Mouse (Mus musculus) limb, embryonic 10.5 days (tissue): Measurements from ENCODE around the gene Sucnr1. TPM values are rescaled to one million over a fixed set of nuclear protein-coding genes. Genes with fewer than 3 reads are reported as not detected.

Source experiments
- DNase-seq: peaks from one replicate; pipeline ENCODE4 v3.0.0-alpha.2; 2017; ENCODE audit warnings: low spot score
- H3K27ac ChIP-seq: fragments of 300-500 bp; sonication (generic); 2 replicates; pipeline ENCODE4 v1.5.1; 2016; ENCODE audit warnings: mild to moderate bottlenecking
- H3K27me3 ChIP-seq: fragments of 300-500 bp; sonication (generic); 2 replicates; pipeline ENCODE4 v1.6.1; 2016; ENCODE audit warnings: low read depth, mild to moderate bottlenecking; ENCODE audit not compliant: poor library complexity, severe bottlenecking
- H3K36me3 ChIP-seq: fragments of 300-500 bp; sonication (generic); 2 replicates; pipeline ENCODE4 v1.6.1; 2016; ENCODE audit warnings: mild to moderate bottlenecking, moderate library complexity
- H3K4me1 ChIP-seq: fragments of 300-500 bp; sonication (generic); 2 replicates; pipeline ENCODE4 v1.6.1; 2016
- H3K4me3 ChIP-seq: fragments of 300-500 bp; sonication (generic); 2 replicates; pipeline ENCODE4 v1.5.1; 2016; ENCODE audit warnings: mild to moderate bottlenecking, moderate library complexity
- H3K9me3 ChIP-seq: fragments of 300-500 bp; sonication (generic); replicated peaks from 2 replicates; pipeline ENCODE4 v1.6.1; 2016; ENCODE audit warnings: mild to moderate bottlenecking
- WGBS: fragments of 180-500 bp; shearing (Covaris S2); methylation state at CpG from one replicate; pipeline ENCODE4 v1.1.7; 2016; 5-methylcytosine and 5-hydroxymethylcytosine counted together
- polyA plus RNA-seq: library from polyadenylated mRNA; unstranded; fragments of >200 nt; fragmentation: Nextera tagmentation; extraction: Ambion mirVana; gene quantifications from 2 replicates; pipeline ENCODE4 v1.2.1, GENCODE M21; 2016

The Sucnr1 gene
- not detected in 2 replicates for polyA plus RNA-seq

DNA sequence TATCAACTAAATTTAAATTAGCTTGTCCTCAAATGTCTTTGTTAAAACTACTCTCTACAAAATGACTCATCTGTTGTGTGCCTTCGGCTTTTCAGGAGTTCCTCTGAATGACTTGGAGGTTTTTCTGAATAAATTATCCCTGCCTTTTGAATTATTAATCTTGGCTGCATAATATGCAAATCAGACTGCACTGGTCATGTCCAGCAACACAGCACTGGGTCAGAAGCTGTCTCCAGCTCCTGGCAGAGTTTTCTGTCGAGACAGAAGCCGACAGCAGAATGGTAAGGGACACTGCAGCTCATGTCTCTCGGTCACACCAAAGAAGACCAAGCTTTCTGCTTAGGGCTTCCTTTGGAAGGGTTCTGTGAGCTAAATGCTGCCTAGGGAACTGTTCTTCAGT is at the start of gene Sucnr1:
TSS of gene Sucnr1 (plus strand) at position 222 of the 400 bp plus-strand sequence.
- Histone ChIP-seq H3K9me3 (no peaks in the 10 kb centered on the region), H3K4me3 (no peak within 1 kb of the TSS), H3K4me1 (no peaks in the 10 kb centered on the region), H3K27me3 (no peaks in the 10 kb centered on the region), H3K27ac (no peak within 1 kb of the TSS), H3K36me3 (no peaks in the 10 kb centered on the region)
- DNase-seq, result no peak
- 81% methylated on average over 4 of the region's 4 CpGs for WGBS

DNA sequence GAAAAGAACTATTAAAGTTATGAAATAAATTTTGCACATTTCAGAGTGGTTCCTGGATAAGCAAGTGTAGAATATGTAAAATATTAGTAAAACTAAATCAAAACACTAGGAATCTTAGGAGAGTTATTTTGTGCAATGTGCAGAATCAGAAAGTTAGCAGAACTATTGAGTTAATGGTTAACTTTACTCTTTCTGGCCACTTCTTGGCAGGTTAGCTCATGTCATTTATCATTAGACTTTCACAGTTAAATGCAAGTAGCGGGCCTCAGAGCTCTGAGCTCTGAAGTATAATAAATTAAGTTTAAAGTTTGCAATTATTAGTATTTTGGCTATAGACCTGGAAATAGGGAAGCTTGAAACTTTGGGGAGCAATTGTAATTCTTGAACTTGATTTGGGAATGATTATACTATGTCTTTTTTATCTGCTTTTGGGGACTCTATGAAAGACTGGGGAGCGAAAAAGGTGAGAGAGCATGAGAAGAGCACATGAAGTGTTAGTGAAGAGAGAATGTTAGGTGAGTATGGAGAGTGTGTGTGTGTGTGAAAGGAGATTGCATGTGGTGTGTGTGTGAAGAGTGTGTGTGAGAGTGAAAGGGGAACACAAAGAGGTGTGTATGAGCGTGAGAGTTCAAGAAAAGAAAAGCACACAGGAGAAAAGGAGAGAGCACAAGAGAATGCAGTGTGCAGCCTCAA is 35.3 kb upstream of the Sucnr1 start:
- Histone ChIP-seq H3K27me3 (no peaks in the 10 kb centered on the region), H3K9me3 (no peaks in the 10 kb centered on the region), H3K36me3 (no peaks in the 10 kb centered on the region), H3K27ac (no peak overlapping the region), H3K4me1 (no peaks in the 10 kb centered on the region), H3K4me3 (no peak overlapping the region)
- 82% methylated on average over 3 of the region's 3 CpGs for WGBS
- no peak for DNase-seq

DNA sequence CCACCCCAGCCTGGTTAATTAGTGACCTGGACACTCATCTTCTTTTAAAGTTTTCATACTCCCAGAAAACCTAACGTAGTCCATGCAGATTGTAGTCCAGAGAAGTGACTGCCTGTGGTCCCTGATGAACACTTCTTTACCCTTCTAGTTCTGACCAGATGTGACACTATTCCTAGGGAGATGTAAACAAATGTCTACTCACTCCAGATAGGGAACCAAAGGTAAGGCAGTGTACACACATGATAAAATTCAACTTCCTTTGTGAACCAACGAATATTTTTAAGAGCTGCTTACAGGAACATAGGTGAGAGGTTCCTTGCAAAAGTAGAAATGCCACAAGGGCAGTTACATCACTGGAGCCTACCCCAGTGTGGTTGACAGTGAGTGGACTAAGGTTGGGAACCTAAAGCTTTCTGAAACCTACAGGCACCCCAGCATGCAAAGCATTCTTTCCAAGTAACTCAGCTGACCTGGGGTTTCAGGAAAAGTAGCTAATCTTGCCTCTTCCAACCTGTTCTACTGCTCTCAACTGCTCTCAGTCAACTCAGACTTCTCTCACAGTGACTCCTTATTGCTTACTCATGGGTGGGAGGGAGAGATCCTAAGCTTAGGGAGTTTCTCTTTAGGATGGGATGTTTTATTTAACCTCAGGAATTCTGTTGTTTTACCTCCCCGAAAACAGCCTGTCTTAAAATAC is 28.3 kb upstream of the Sucnr1 start:
- WGBS, result 84% methylated on average over 3 of the region's 3 CpGs
- DNase-seq, result no peak
- no peaks in the 10 kb centered on the region for H3K9me3 ChIP-seq
- H3K4me1 ChIP-seq, result no peaks in the 10 kb centered on the region
- no peak overlapping the region for H3K27ac ChIP-seq
- no peaks in the 10 kb centered on the region for H3K36me3 ChIP-seq
- no peaks in the 10 kb centered on the region for H3K27me3 ChIP-seq
- no peak overlapping the region for H3K4me3 ChIP-seq

DNA sequence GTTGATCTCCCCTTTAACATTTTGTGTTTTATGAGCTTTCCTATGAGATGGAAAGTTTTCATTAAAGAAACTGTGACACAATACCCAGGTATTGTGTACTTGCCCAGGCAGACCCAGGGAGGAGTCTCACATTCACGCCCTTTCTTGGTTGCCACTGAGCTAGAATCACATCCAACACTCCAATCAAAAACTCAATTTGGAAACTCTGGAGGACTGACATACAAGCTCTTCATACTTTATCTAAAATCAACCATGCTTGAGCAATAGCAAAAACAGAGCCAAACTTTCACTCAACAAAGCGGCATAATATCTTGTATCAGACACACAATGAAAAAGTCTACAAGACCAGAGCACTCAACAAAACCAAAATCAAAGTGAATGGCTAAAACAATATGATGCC is 27.7 kb upstream of the Sucnr1 start:
- WGBS, result 97% methylated on average over 2 of the region's 2 CpGs
- Histone ChIP-seq H3K9me3 (no peaks in the 10 kb centered on the region), H3K4me1 (no peaks in the 10 kb centered on the region), H3K4me3 (no peak overlapping the region), H3K27me3 (no peaks in the 10 kb centered on the region), H3K36me3 (no peaks in the 10 kb centered on the region), H3K27ac (no peak overlapping the region)
- no peak for DNase-seq

DNA sequence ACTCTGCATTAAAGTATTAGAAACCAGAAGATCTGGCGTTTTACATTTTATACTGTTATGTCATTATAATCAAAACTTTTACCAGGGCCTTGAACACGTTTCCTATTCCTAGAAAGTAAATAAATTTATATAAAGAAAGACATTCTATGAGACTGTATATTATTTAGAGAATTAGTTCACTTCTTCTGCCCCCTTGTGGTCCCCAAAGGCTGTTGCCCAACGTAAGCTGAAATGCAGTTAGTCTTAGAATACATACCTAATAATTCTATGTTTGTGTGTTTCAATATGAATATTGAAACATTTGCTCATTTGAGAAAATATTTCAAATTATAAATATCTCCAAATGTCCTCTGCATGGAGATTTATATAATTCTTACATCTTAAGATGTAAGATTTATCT is 25.2 kb upstream of the Sucnr1 start:
- H3K27me3 ChIP-seq, result no peaks in the 10 kb centered on the region
- H3K27ac ChIP-seq, result no peak overlapping the region
- H3K9me3 ChIP-seq, result no peaks in the 10 kb centered on the region
- DNase-seq, result no peak
- no peak overlapping the region for H3K4me3 ChIP-seq
- 33% methylated on average over 3 of the region's 3 CpGs for WGBS
- H3K4me1 ChIP-seq, result no peaks in the 10 kb centered on the region
- no peaks in the 10 kb centered on the region for H3K36me3 ChIP-seq

DNA sequence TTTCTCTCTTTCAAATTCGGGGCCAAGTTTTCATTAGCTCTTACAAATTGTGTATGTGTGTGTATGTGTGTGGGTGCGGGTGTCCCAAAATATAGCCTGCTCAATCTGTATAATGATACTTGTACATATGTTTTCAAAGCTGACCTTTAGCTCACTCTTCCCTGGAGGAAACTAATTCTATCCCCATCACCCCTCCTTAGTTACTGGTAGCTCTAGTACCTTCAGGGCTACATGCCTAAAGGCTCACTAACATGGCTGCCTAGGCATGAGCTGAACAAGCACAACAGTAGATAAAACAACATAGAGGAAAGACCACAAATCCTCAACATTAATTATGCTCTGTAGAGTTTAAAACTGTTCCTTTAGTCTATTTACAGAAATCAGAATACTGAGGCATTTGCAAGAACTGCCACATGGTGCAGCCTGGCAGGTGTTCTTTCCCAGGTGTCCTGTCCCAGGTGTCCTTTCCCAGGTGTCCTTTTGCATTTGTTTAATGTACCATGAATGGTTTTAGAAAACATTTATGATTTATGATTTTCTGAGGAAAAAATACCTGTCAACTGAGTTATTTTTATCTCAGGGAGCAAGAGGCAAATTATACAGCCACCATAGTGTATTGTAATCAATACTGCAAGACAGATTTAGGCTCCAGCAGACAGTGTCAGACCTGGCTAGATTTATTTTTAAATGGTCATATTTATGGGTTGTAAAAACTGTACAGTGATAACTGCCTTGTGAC is 24.4 kb upstream of the Sucnr1 start:
- H3K36me3 ChIP-seq, result no peaks in the 10 kb centered on the region
- H3K4me1 ChIP-seq, result no peaks in the 10 kb centered on the region
- WGBS, result 94% methylated on average over 2 of the region's 2 CpGs
- H3K4me3 ChIP-seq, result no peak overlapping the region
- no peaks in the 10 kb centered on the region for H3K9me3 ChIP-seq
- no peak overlapping the region for H3K27ac ChIP-seq
- H3K27me3 ChIP-seq, result no peaks in the 10 kb centered on the region
- DNase-seq, result no peak

DNA sequence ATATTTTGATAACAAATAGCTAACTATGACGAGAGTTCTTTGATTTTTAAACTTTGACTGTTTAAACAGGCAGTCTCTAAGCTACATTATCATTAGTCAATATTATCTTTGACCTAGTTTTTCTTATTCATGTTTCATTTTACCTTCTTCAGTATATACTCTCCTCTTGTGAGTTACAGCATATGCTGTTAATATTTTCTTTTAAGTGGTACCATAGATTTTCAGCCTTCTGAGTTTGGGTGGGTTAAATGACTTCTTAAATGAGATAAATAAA is 23.9 kb upstream of the Sucnr1 start:
- H3K27me3 ChIP-seq, result no peaks in the 10 kb centered on the region
- no peaks in the 10 kb centered on the region for H3K9me3 ChIP-seq
- H3K4me1 ChIP-seq, result no peaks in the 10 kb centered on the region
- H3K36me3 ChIP-seq, result no peaks in the 10 kb centered on the region
- no peak overlapping the region for H3K27ac ChIP-seq
- no peak for DNase-seq
- 75% methylated on average over 1 of the region's 1 CpGs for WGBS
- H3K4me3 ChIP-seq, result no peak overlapping the region

DNA sequence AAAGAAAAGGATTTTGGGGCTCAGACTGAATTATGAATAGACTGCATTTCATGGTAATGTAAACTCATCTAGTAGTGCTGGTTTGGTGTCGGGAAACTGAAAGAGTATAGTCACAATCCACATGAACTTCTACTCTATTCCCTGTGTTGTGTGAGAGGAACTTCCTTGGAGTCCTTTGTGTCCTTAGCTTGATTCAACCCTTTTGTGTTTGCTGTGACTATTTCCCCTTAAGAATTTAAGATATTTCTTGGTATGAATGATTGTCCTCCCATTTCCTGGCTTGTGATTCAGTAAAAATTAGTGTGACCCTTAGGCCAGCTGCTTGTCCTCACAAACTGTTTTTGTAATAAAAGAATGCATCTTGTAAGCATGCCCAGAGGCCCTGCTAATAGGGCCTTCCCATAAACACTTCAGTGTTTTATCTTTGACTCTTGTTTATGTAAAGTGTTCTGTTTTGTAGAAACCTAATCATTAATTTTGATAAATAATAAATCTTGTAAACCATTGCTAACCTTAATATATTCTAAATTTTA is 2.7 kb upstream of the Sucnr1 start:
- no peak overlapping the region for H3K4me3 ChIP-seq
- no peaks in the 10 kb centered on the region for H3K27me3 ChIP-seq
- WGBS, result 97% methylated on average over 1 of the region's 1 CpGs
- no peaks in the 10 kb centered on the region for H3K9me3 ChIP-seq
- H3K4me1 ChIP-seq, result no peaks in the 10 kb centered on the region
- no peaks in the 10 kb centered on the region for H3K36me3 ChIP-seq
- no peak overlapping the region for H3K27ac ChIP-seq
- DNase-seq, result no peak

DNA sequence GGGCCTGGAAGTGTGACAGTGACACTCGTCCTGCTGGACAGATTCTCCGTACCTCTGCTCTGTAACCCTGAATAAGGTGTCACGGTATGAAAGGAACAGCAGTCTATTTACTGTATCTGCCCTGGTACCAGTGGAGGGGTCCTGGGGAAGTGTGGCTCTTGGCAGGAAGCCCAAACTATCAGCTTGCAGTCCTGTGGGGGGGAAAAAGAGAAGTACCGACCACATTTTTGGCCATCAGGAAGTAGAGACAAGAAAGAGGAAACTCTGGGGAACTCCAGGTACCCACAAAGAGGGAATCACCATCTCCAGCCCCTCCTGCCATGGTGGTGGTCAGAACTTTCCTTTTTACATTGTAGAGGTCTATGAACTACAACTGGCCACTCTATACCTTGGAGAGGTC is 1.1 kb upstream of the Sucnr1 start:
- 81% methylated on average over 4 of the region's 4 CpGs for WGBS
- no peak for DNase-seq

DNA sequence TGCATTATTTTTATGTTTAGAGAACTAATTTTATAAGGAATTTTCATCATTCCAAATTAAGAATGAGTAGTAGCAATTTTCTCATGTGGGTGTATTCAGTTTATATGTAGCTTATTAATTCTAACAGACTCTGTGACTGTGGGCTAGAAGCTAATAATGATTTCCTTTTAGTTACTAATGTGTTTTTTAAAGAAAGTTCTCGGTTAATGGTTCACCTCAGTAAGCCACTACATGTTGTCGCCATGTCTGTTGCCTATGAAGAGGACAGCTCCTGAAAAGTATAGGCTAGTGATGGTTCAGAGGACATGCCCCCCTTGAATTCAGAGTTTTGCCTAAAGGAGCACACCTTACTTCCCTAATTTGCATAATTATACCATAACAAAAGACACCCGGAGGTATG is 1.1 kb downstream of the Sucnr1 start:
- H3K27ac ChIP-seq, result no peak overlapping the region
- no peaks in the 10 kb centered on the region for H3K27me3 ChIP-seq
- H3K4me1 ChIP-seq, result no peaks in the 10 kb centered on the region
- H3K4me3 ChIP-seq, result no peak overlapping the region
- no peaks in the 10 kb centered on the region for H3K9me3 ChIP-seq
- no peak for DNase-seq
- no peaks in the 10 kb centered on the region for H3K36me3 ChIP-seq
- WGBS, result 91% methylated on average over 3 of the region's 3 CpGs

More for the DNA sequence above, 1.1 kb upstream of the Sucnr1 start:
- Histone ChIP-seq H3K36me3 (no peaks in the 10 kb centered on the region), H3K27ac (no peak overlapping the region), H3K27me3 (no peaks in the 10 kb centered on the region), H3K4me3 (no peak overlapping the region), H3K9me3 (no peaks in the 10 kb centered on the region), H3K4me1 (no peaks in the 10 kb centered on the region)

DNA sequence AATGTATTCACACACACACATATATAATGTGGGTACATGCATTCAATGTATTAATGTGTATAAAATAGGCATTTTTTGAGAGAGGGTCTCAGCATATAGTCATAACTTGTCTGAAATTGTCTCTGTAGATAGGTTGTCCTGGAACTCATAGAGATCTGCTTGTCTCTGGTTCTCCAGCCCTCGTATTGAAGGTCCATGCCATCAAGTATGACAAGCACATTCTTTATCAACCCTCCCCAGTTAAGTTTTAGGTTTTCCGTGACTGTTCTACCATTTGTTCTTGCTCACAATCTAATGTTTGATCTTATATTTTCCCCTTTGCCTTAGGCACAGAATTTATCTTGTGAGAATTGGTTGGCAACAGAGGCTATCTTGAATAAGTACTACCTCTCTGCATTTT is 4.1 kb downstream of the Sucnr1 start:
- 87% methylated on average over 2 of the region's 2 CpGs for WGBS
- H3K27me3 ChIP-seq, result no peaks in the 10 kb centered on the region
- no peak for DNase-seq
- no peaks in the 10 kb centered on the region for H3K36me3 ChIP-seq
- H3K4me1 ChIP-seq, result no peaks in the 10 kb centered on the region
- H3K9me3 ChIP-seq, result no peaks in the 10 kb centered on the region
- H3K27ac ChIP-seq, result no peak overlapping the region
- no peak overlapping the region for H3K4me3 ChIP-seq

DNA sequence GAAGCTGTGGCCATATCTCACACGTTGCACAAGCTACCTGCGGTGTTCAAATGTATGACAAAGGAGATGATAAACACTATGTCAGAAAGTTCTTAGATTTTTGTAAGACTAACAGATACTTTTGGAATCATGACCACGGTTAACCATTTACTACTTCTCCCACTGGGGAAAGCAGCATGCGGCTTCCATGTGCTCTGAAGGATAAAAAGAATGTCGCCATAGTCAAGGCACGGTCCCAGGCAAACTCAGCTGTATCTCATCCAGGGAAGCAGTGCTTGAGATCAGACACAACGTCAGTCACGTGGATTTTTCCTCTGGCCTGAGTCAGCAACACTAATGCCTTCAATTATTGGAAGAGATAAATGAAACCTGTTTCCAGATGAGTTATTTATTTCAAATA is 9.7 kb downstream of the Sucnr1 start:
- no peak overlapping the region for H3K27ac ChIP-seq
- WGBS, result 90% methylated on average over 8 of the region's 8 CpGs
- no peak for DNase-seq
- no peaks in the 10 kb centered on the region for H3K9me3 ChIP-seq
- no peak overlapping the region for H3K4me3 ChIP-seq
- no peaks in the 10 kb centered on the region for H3K27me3 ChIP-seq
- H3K36me3 ChIP-seq, result no peaks in the 10 kb centered on the region
- no peaks in the 10 kb centered on the region for H3K4me1 ChIP-seq
